ENCODE assay signal across 8 mouse cellular contexts in genomic region chr17:46327413-46327905, GRCm38 (mm10). TPM values are rescaled to one million over a fixed set of nuclear protein-coding genes. Genes with fewer than 3 reads are reported as not detected.
A peak's percentile ranks its signal among the peaks of the same experiment; 100 is the strongest.
DNase-seq lines count a peak whose midpoint lies in the region; ATAC-seq and TF ChIP-seq lines count a peak whose summit lies in the region.

No protein-coding gene starts in this region.

- 4% methylated on average over 27 of the region's 27 CpGs for WGBS in limb, embryonic 15.5 days

- no peaks in the 10 kb centered on the region for H3K36me3 ChIP-seq in testis, adult 2 months (ENCODE audit: control insufficient read depth, insufficient read depth, low read length)
- H3K36me3 ChIP-seq in limb, embryonic 15.5 days = peaks cover 15% of the 10 kb centered on the region

- H3K27me3 ChIP-seq in testis, adult 2 months (ENCODE audit: control insufficient read depth, insufficient read depth, low read length) = no peaks in the 10 kb centered on the region
- no peaks in the 10 kb centered on the region for H3K27me3 ChIP-seq in limb, embryonic 15.5 days

- peak overlapping the region; percentile 69 for H3K9ac ChIP-seq in limb, embryonic 15.5 days

- peak overlapping the region; percentile 89 for H3K4me3 ChIP-seq in testis, adult 2 months (ENCODE audit: control insufficient read depth, low read depth, low read length)
- peak overlapping the region; percentile 85 for H3K4me3 ChIP-seq in limb, embryonic 15.5 days

- peaks cover 3% of the 10 kb centered on the region for H3K4me1 ChIP-seq in testis, adult 2 months (ENCODE audit: control insufficient read depth, insufficient read depth, low read length)
- H3K4me1 ChIP-seq in limb, embryonic 15.5 days = 0 out of 2 replicates have a peak, but pooled peaks cover 4% of the 10 kb centered on the region

- peak overlapping the region; percentile 89 for H3K4me2 ChIP-seq in limb, embryonic 15.5 days

- TF ChIP-seq POLR2A in testis, adult 2 months (IDR thresholded peaks at IDR 0.05; ENCODE audit: control insufficient read depth, low read depth, low read length) = no peak

- TF ChIP-seq CTCF in testis, adult 2 months (IDR thresholded peaks at IDR 0.05; ENCODE audit: control insufficient read depth, insufficient read depth, insufficient replicate concordance, low read depth, low read length) = no peak

- peak; percentile 62 for ATAC-seq in frontal cortex, adult (ENCODE audit: low TSS enrichment)
- no peak for ATAC-seq in limb, embryonic 15.5 days (ENCODE audit: insufficient number of reproducible peaks, low FRiP score, low TSS enrichment, low read depth)

- DNase-seq in frontal cortex, postnatal 25 days (ENCODE audit: low spot score in 2 of 2) = no peak
- no peak for DNase-seq in testis, postnatal 10 days (ENCODE audit: low spot score)
- DNase-seq in adrenal gland, postnatal 4 days (ENCODE audit: low spot score in 2 of 2) = no peak
- DNase-seq in thymus, postnatal 14 days = no peak
- no peak for DNase-seq in kidney, postnatal 36 days

- peak overlapping the region; percentile 71 for H3K27ac ChIP-seq in testis, adult 2 months (ENCODE audit: control insufficient read depth, insufficient read depth, low read depth, low read length)
- peak overlapping the region; percentile 95 for H3K27ac ChIP-seq in limb, embryonic 15.5 days

- no peaks in the 10 kb centered on the region for H3K9me3 ChIP-seq in limb, embryonic 15.5 days

RNA-seq across cellular contexts. Expression of gene Abcc10, which starts 0.7 kb away (rescaled TPM):
- polyA plus RNA-seq in testis, adult 2 months (2012; rRNA removed) = 8.8 and 8.9 TPM in 2 replicates
- 5.9 and 6.3 TPM in 2 replicates for polyA plus RNA-seq in limb, embryonic 15.5 days (2015; fragmentation: Nextera tagmentation; extraction: Ambion mirVana)
- total RNA-seq in adrenal gland, postnatal 4 days (2021) = 10 to 100 TPM; 13.8 to 14.1 TPM

RNA-seq across cellular contexts. Expression of gene Dlk2, which starts 30.2 kb away (rescaled TPM):
- polyA plus RNA-seq in testis, adult 2 months (2012; rRNA removed) = 0.38 and 0.97 TPM in 2 replicates
- polyA plus RNA-seq in limb, embryonic 15.5 days (2015; fragmentation: Nextera tagmentation; extraction: Ambion mirVana) = 14.5 and 15.2 TPM in 2 replicates
- total RNA-seq in adrenal gland, postnatal 4 days (2021) = 1 to 10 TPM in 1 of 2 experiments, under 1 TPM in 1; 0.54 to 1.7 TPM

RNA-seq across cellular contexts. Expression of gene Tjap1, which starts 44.6 kb away (rescaled TPM):
- polyA plus RNA-seq in testis, adult 2 months (2012; rRNA removed) = 33.1 and 39.0 TPM in 2 replicates
- polyA plus RNA-seq in limb, embryonic 15.5 days (2015; fragmentation: Nextera tagmentation; extraction: Ambion mirVana) = 50.9 and 58.6 TPM in 2 replicates
- 10 to 100 TPM; 68.8 to 75.3 TPM for total RNA-seq in adrenal gland, postnatal 4 days (2021)

RNA-seq across cellular contexts. Expression of gene Zfp318, which starts 56.1 kb away (rescaled TPM):
- polyA plus RNA-seq in testis, adult 2 months (2012; rRNA removed) = 71.7 and 73.7 TPM in 2 replicates
- polyA plus RNA-seq in limb, embryonic 15.5 days (2015; fragmentation: Nextera tagmentation; extraction: Ambion mirVana) = 7.2 and 11.9 TPM in 2 replicates
- 10 to 100 TPM; 39.6 to 40.9 TPM for total RNA-seq in adrenal gland, postnatal 4 days (2021)
